Mouse (Mus musculus): Measurements from ENCODE around the gene Zbtb9. TPM values are rescaled to one million over a fixed set of nuclear protein-coding genes. Genes with fewer than 3 reads are reported as not detected.

The Zbtb9 gene
- polyA plus RNA-seq, 1 experiment from 2014 or later = 13.6 TPM

DNA sequence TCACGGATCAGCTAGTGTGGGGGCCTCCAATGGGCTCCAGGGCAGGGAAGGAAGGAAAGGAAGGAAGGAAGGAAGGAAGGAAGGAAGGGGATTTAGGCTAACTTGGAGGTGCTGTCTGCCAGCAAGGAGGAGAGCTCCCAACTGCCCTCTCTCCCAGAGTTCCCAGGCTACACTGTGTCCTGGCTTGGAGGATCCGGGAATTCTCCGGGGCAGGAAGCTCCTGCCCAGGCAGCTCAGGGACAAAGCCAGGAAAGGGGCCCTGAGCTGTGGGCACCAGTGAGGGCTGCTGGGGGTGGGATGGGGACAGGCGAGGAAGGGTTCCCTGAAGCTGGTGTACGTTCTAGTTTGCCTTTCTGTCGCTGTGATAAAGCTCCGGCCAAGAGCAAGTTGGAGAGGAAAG lies 63.5 kb downstream of the Zbtb9 start:
- Histone ChIP-seq H3K9ac (ENCODE audit: low read length) (no peak overlapping the region), H3K36me3 (ENCODE audit: control insufficient read depth, insufficient read depth, low read length) (no peaks in the 10 kb centered on the region), H3K4me1 (ENCODE audit: control insufficient read depth, insufficient read depth, low read length) (peaks cover 14% of the 10 kb centered on the region), H3K27me3 (ENCODE audit: control insufficient read depth, insufficient read depth, low read length) (no peaks in the 10 kb centered on the region), H3K27ac (ENCODE audit: low read depth, low read length) (no peak overlapping the region), H3K4me2 (no peak overlapping the region), H3K9me3 (ENCODE audit: control insufficient read depth, low read length) (no peaks in the 10 kb centered on the region), H3K4me3 (ENCODE audit: low read depth, low read length) (no peak overlapping the region)
- WGBS = 74% methylated on average over 7 of the region's 7 CpGs
- DNase-seq (ENCODE audit: low spot score, missing footprints) = no peak
- no peak for ATAC-seq (ENCODE audit: low FRiP score)

DNA sequence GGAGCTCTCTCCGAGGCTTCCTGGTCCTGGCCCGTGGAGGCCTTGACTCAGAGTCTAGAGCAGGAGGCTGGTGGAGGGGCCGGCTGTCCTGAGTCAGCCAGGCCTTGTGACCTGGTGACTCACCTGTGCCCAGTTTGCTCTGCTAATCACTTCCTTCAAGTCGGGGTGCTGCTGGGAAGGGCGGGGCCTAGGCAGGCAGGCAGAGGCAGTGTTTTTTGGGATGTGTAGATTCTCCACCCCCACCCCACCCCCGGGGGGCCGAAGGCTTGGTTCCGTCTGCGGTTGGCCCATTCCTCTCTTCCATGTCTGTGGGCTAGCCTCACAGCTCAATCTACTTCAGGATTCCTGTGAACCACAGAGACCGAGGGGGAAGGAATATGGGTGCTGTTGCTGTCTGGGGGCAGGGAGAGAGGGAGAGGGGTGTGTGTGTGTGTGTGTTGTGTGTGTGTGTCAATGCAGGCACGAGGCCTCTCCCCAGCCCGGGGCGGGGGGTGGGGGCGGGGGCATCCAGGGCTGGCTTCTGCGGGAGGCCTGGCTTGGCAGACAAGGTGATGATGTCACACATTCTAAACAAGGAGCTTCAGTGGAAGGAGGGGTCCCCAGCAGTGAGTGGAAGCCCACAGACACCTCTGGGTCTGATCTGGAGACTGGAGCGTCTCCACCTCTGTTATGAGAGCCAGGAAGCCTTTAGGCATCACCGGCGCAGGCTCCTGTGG lies 65.5 kb downstream of the Zbtb9 start:
- no peak for ATAC-seq (ENCODE audit: low FRiP score)
- no peaks in the 10 kb centered on the region for H3K9me3 ChIP-seq (ENCODE audit: control insufficient read depth, low read length)
- no peaks in the 10 kb centered on the region for H3K36me3 ChIP-seq (ENCODE audit: control insufficient read depth, insufficient read depth, low read length)
- H3K4me3 ChIP-seq (ENCODE audit: low read depth, low read length) = no peak overlapping the region
- H3K4me1 ChIP-seq (ENCODE audit: control insufficient read depth, insufficient read depth, low read length) = peaks cover 14% of the 10 kb centered on the region
- H3K27me3 ChIP-seq (ENCODE audit: control insufficient read depth, insufficient read depth, low read length) = no peaks in the 10 kb centered on the region
- WGBS = 42% methylated on average over 18 of the region's 18 CpGs
- no peak overlapping the region for H3K9ac ChIP-seq (ENCODE audit: low read length)
- no peak for DNase-seq (ENCODE audit: low spot score, missing footprints)
- H3K4me2 ChIP-seq = no peak overlapping the region
- no peak overlapping the region for H3K27ac ChIP-seq (ENCODE audit: low read depth, low read length)

DNA sequence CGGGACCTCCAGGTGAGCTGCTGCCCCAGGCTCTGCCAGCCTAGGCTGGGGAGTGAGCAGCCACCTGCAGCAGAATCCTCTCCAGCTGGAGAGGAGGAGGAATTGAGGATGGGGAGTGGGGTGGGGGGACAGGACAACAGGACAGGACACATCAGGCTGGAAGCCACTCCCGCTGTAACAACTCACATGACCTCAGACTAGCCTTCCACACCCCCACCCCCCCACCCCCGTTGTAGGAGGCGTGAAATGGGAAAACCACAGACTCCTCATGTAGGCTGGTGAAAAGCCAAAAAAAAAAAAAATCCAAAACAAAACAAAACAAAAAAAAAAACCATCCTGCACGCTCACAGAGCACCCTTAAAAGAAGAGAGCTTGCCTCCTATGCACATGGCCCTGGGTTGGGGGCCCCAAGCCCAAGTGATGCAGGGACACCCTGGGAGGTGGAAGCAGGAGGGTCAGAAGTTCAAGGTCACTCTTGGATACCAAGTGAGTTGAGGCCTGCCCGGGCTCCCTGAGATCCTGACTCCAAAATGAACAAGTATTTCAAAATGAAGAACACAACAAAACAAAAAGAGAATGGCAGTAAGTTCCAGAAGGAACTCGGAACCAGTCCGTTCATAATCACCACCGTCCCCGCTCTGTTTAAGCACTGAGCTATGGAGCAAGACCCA lies 66.6 kb downstream of the Zbtb9 start:
- Histone ChIP-seq H3K27me3 (ENCODE audit: control insufficient read depth, insufficient read depth, low read length) (no peaks in the 10 kb centered on the region), H3K36me3 (ENCODE audit: control insufficient read depth, insufficient read depth, low read length) (no peaks in the 10 kb centered on the region), H3K9me3 (ENCODE audit: control insufficient read depth, low read length) (no peaks in the 10 kb centered on the region), H3K4me1 (ENCODE audit: control insufficient read depth, insufficient read depth, low read length) (peaks cover 14% of the 10 kb centered on the region), H3K4me3 (ENCODE audit: low read depth, low read length) (no peak overlapping the region), H3K4me2 (no peak overlapping the region; the same call in 1 of the 2 replicates), H3K27ac (ENCODE audit: low read depth, low read length) (no peak overlapping the region), H3K9ac (ENCODE audit: low read length) (no peak overlapping the region)
- DNase-seq (ENCODE audit: low spot score, missing footprints) (no peak), ATAC-seq (ENCODE audit: low FRiP score) (no peak)
- 68% methylated on average over 10 of the region's 10 CpGs for WGBS

DNA sequence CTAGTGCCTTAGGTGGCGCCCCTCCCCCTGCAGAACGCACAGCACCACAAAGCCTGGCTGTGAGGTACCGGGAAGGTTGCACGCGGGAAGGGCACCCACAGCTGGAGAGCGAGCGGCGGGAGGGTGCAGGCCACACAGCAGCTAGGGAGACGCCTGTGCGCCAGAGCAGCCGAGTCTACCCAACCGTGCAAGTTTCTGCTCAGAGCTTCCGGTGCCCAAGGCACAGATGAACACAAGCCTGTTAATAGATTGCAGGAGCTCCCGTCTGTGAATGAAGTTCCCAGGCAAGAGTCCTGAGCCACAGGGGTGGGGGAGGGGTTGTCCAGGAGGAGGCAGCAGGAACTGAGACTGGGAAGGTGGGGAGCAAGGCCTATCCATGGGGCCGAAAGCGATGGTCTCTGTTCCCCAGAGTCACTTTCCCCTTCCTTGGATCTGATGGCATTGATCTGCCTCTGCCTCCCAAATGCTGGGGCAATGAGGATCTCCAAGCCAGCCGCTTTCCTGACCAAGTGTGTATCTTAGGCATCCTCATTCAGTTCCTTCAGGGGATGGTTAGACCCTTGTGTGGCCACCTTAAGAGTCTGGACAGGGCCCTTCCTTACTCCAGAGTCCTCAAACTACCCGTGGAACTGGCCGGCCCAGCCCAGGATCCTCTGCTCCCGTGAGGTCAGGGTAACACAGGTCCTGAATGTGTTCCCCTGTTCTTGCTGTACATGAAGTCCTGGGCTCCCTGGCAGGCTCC lies 67.5 kb downstream of the Zbtb9 start:
- H3K27ac ChIP-seq (ENCODE audit: low read depth, low read length) = no peak overlapping the region
- peak; percentile 92 for DNase-seq (ENCODE audit: low spot score, missing footprints)
- H3K9ac ChIP-seq (ENCODE audit: low read length) = peak overlapping the region; percentile 54
- H3K4me2 ChIP-seq = peak overlapping the region; percentile 25
- no peaks in the 10 kb centered on the region for H3K9me3 ChIP-seq (ENCODE audit: control insufficient read depth, low read length)
- no peak overlapping the region for H3K4me3 ChIP-seq (ENCODE audit: low read depth, low read length)
- no peaks in the 10 kb centered on the region for H3K27me3 ChIP-seq (ENCODE audit: control insufficient read depth, insufficient read depth, low read length)
- no peak for ATAC-seq (ENCODE audit: low FRiP score)
- no peaks in the 10 kb centered on the region for H3K36me3 ChIP-seq (ENCODE audit: control insufficient read depth, insufficient read depth, low read length)
- 10% methylated on average over 20 of the region's 20 CpGs for WGBS
- H3K4me1 ChIP-seq (ENCODE audit: control insufficient read depth, insufficient read depth, low read length) = peaks cover 14% of the 10 kb centered on the region

DNA sequence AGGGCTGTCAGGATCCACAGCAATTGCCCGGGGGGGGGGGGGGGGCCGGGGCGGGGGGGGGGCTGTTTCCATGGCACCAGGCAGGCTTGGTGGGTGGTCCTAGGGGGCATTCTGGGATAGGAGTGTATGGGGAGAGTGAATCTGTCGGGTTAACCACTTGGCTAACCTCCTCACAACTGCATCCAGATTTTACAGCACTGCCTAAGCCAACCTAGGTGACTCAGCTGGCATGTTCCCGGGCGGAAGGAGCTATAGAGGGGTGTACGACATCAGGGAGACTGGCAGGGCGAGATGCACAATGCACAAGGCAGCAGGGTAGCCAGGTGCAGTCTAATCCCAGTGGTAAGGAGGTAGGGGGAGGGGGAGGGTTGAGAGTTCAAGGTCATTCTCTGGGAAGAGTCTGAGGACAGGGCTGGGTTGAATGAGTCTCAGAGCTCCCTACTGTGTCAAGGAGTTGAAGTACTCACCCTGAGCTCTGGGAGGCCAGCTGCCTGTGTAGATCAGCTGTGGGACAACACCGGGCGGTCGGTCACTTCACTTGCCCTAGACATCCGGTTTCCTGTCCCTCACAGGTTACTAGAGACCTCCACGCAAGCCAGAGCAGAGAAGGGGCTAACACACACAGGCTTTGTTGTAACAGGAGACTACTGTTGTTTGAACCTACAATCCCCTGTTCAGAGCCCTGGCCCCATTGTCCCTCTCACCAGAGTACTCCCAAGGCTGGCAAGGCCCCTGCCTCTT lies 68.2 kb downstream of the Zbtb9 start:
- Histone ChIP-seq H3K9me3 (ENCODE audit: control insufficient read depth, low read length) (no peaks in the 10 kb centered on the region), H3K9ac (ENCODE audit: low read length) (no peak overlapping the region), H3K27me3 (ENCODE audit: control insufficient read depth, insufficient read depth, low read length) (no peaks in the 10 kb centered on the region), H3K36me3 (ENCODE audit: control insufficient read depth, insufficient read depth, low read length) (no peaks in the 10 kb centered on the region), H3K4me1 (ENCODE audit: control insufficient read depth, insufficient read depth, low read length) (peaks cover 14% of the 10 kb centered on the region), H3K4me3 (ENCODE audit: low read depth, low read length) (no peak overlapping the region), H3K27ac (ENCODE audit: low read depth, low read length) (no peak overlapping the region), H3K4me2 (no peak overlapping the region)
- WGBS = 60% methylated on average over 10 of the region's 13 CpGs
- DNase-seq (ENCODE audit: low spot score, missing footprints) = no peak
- no peak for ATAC-seq (ENCODE audit: low FRiP score)

DNA sequence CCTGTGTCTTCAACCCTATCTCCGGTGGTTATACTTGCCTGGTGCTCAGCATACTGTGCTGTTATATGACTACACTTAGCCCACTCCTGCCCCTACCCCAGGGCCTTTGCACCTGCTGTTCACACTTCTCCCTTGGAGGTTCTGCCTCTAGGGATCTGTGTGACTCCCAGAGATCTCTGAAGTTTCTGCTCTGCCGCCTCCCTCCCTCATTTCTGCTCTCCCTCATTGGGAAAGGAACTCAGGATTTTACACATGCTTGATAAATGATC lies 68.8 kb downstream of the Zbtb9 start:
- 94% methylated on average over 2 of the region's 2 CpGs for WGBS
- no peak for ATAC-seq (ENCODE audit: low FRiP score)
- Histone ChIP-seq H3K27ac (ENCODE audit: low read depth, low read length) (no peak overlapping the region), H3K9me3 (ENCODE audit: control insufficient read depth, low read length) (no peaks in the 10 kb centered on the region), H3K4me1 (ENCODE audit: control insufficient read depth, insufficient read depth, low read length) (peaks cover 14% of the 10 kb centered on the region), H3K4me3 (ENCODE audit: low read depth, low read length) (no peak overlapping the region), H3K4me2 (no peak overlapping the region), H3K27me3 (ENCODE audit: control insufficient read depth, insufficient read depth, low read length) (no peaks in the 10 kb centered on the region), H3K9ac (ENCODE audit: low read length) (no peak overlapping the region), H3K36me3 (ENCODE audit: control insufficient read depth, insufficient read depth, low read length) (no peaks in the 10 kb centered on the region)
- DNase-seq (ENCODE audit: low spot score, missing footprints) = no peak

DNA sequence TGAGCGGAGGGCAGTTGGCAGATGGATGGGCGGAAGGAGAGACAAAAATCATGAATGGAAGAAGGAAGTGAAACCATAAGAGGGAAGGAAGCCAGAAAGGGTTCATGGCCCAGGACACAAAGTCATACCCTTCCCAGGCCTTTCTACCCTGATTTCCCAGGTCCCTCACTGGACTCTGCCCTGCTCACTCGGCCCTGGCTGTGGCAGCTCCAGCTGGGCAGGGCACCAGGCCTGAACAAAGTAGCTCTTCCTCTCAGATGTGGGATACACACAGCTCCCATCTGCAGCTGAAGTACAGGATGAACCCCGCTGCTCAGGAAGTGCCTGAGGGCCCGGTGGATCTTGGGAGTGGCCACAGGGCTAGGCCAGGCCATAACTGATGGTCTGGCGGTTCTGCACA lies 69.9 kb downstream of the Zbtb9 start:
- DNase-seq (ENCODE audit: low spot score, missing footprints) (no peak), ATAC-seq (ENCODE audit: low FRiP score) (no peak)
- Histone ChIP-seq H3K4me3 (ENCODE audit: low read depth, low read length) (no peak overlapping the region), H3K4me2 (no peak overlapping the region), H3K9me3 (ENCODE audit: control insufficient read depth, low read length) (no peaks in the 10 kb centered on the region), H3K36me3 (ENCODE audit: control insufficient read depth, insufficient read depth, low read length) (no peaks in the 10 kb centered on the region), H3K27ac (ENCODE audit: low read depth, low read length) (no peak overlapping the region), H3K27me3 (ENCODE audit: control insufficient read depth, insufficient read depth, low read length) (no peaks in the 10 kb centered on the region), H3K4me1 (ENCODE audit: control insufficient read depth, insufficient read depth, low read length) (peaks cover 14% of the 10 kb centered on the region), H3K9ac (ENCODE audit: low read length) (no peak overlapping the region)
- 77% methylated on average over 6 of the region's 6 CpGs for WGBS

DNA sequence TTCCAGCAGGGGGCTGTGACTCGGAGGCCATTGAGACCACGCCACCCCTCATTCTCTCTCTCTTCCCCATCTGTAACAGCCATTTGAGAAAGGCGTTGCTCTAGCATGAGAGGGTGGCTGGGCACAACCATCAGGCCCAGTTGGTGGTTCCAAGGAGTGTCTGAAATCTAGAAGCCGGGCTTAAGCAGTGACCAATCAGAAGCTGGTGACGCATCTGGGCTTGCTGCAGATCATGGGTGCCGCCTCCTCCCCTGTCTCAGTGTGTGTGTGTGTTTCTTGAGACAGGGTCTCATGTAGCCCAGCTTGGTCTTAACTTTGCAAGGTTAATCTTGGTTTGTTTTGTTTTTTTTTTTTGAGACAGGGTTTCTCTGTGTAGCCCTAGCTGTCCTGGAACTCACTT lies 72.2 kb downstream of the Zbtb9 start:
- H3K36me3 ChIP-seq (ENCODE audit: control insufficient read depth, insufficient read depth, low read length) = no peaks in the 10 kb centered on the region
- WGBS = 86% methylated on average over 6 of the region's 6 CpGs
- no peak overlapping the region for H3K9ac ChIP-seq (ENCODE audit: low read length)
- no peaks in the 10 kb centered on the region for H3K9me3 ChIP-seq (ENCODE audit: control insufficient read depth, low read length)
- H3K4me2 ChIP-seq = no peak overlapping the region
- H3K4me3 ChIP-seq (ENCODE audit: low read depth, low read length) = no peak overlapping the region
- no peak for DNase-seq (ENCODE audit: low spot score, missing footprints)
- H3K27ac ChIP-seq (ENCODE audit: low read depth, low read length) = no peak overlapping the region
- H3K4me1 ChIP-seq (ENCODE audit: control insufficient read depth, insufficient read depth, low read length) = peaks cover 10% of the 10 kb centered on the region
- ATAC-seq (ENCODE audit: low FRiP score) = no peak
- no peaks in the 10 kb centered on the region for H3K27me3 ChIP-seq (ENCODE audit: control insufficient read depth, insufficient read depth, low read length)
